Mouse (Mus musculus): Measurements from ENCODE around the gene Rbm34. TPM values are rescaled to one million over a fixed set of nuclear protein-coding genes. Genes with fewer than 3 reads are reported as not detected.
A peak's percentile ranks its signal among the peaks of the same experiment; 100 is the strongest.

The Rbm34 gene
- total RNA-seq, 2 experiments from 2014 or later = 10.3 to 10.4 TPM

DNA sequence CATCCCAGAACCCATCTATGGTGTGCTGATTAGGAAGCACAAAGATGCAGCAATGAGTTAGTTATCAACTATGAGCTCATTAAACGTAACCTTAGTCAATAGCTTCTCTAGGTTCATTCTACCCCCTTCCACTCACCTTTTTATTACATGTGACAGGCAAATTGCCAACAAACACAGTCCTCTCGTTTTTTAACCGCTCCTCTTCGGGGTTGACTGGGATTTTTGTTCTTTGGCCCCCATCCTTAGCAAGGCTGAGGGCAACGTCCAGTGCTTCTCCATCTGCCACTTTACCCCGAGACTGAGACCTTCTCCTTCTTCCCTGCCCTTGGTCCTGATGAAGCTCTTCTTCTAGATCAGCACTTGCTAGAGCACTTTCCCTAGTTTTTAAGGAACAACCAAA lies 5.6 kb downstream of the Rbm34 start:
- no peak for DNase-seq (ENCODE audit: low spot score in 2 of 2)

DNA sequence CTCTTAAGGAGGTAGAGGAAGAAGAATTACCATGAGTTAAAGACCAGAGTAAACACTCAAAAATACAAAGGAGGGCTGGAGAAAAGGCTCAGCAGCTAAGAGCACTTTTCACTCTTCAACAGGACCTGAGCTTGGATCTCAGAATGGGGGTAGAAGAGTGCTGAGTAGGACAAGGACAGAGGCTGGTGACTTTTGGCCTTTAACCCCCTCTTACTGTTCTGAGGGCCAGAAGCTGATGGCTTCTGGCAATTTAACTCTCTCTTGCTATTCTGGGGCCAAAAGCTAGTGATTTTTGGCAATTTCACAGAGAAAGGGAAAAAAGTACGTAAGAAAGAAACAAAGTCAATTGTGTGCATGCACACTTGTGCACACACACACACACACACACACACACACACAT lies 8.0 kb downstream of the Rbm34 start:
- DNase-seq (ENCODE audit: low spot score in 2 of 2) = no peak

DNA sequence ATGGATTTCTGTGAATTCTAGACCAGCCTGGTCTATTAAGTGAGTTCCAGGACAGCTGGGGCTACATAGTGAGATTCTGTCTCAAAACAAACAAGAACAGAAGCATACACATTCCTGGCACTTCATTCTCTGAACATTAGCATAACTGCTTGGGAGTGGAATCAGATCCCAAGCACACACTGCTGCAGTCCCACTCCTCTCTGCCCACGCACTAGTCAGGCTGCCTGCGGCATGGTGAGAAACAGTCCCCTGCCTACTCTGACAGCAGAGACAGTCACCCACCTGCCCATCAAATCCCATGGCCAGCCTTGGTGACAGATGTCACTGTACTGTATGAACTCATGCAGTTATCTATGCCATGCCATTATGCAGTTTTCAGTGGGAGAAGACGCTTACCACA lies 9.4 kb downstream of the Rbm34 start:
- no peak for DNase-seq (ENCODE audit: low spot score in 2 of 2)

DNA sequence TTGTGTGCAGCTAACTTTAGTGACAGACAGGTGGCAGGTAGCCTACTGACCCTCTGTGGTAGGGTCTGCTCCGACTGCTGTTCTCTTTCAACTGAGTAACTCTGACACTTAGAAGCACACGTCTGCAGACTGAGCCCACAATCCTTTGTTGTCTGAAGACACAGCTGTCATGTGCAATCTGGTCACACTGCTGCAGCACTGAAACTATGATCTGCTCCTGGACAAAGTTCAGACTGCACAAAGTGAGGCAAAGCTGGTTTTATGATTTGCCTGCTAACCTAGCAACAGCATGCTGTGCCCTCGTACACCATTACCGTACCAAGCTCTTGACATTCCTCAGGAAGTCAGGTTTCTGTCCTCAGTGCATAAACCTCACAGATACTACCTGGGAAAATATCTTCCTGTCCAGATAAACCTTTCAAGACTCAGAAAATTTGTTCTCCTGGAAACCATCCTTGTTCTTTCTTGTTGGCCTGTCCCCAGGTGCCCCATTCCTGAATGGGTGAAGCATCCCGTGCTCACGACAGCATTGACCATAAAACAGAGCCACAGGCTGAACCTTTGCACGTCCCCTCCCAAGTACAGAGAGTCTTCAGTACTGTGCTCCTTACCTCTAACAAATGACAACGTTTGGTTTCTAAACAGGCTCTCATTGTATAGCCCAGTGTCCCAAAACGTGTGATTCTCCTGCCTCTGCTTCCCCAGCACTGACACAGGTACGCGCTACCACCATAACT lies 18.8 kb downstream of the Rbm34 start:
- no peak for DNase-seq (ENCODE audit: low spot score in 2 of 2)

DNA sequence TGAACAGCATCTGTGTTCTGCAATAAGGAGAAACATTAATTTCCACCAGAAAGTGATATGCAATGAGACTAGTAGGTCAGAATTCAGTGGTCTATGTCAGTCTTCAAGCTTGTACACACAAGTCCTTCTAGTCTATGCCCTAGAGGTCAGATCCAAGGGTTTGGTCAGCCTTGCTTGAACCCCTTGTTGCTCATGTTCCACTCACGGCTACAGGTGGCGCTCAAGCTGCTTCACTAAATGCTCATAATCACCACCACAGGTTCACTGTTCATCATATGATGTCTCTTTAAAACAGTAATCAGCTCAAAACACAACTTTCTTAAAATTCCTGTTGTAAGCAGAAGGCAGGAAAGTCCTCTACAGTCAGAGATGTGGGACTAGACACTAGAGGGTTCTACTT lies 21.3 kb downstream of the Rbm34 start:
- no peak for DNase-seq (ENCODE audit: low spot score in 2 of 2)

DNA sequence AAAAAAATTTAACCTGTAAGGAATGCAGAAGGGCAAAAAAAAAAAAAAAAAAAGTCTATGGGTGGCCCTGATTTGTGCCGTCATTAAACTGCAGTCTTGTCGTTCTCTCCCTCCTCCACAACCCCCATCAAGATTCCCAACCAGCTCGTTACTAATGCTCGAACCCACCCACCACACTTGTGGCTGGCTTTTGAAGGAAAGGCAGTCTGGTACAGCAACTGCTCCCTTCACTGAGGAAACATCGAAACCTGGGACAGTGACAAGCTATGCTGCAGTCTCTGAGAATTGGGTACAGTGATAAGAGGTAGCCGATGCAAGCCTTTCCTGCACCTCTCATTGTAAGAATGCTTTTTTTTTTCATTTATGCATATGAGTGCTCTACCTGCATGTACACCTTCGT lies 24.4 kb downstream of the Rbm34 start:
- no peak for DNase-seq (ENCODE audit: low spot score in 2 of 2)

DNA sequence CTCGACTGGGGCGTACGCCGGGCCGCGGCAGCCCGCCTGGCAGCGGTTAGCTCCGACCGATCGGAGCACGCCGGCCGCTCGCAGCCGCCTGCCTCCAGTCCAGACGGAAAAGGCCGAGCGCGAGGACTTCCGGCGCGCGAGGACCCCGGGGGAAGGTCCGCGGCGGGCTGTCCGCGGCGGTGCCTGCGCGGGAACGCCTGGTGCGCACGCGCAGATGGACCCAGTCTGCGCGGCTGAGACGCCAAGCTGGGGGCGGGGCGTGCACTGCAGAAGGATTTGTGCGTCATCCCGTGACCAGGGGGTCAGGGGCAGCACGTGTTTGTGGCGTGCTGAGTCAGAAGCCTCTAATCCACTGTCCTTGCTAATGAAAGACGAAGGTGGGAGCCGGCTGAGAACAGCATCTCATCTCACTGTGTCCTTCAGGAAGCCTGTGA lies 25.1 kb downstream of the Rbm34 start, which contains the start of gene Tomm20:
Tomm20 (minus strand) TSS at position 115 of the 434 bp plus-strand sequence.
- DNase-seq (ENCODE audit: low spot score in 2 of 2) = peak; percentile 95 to 96

DNA sequence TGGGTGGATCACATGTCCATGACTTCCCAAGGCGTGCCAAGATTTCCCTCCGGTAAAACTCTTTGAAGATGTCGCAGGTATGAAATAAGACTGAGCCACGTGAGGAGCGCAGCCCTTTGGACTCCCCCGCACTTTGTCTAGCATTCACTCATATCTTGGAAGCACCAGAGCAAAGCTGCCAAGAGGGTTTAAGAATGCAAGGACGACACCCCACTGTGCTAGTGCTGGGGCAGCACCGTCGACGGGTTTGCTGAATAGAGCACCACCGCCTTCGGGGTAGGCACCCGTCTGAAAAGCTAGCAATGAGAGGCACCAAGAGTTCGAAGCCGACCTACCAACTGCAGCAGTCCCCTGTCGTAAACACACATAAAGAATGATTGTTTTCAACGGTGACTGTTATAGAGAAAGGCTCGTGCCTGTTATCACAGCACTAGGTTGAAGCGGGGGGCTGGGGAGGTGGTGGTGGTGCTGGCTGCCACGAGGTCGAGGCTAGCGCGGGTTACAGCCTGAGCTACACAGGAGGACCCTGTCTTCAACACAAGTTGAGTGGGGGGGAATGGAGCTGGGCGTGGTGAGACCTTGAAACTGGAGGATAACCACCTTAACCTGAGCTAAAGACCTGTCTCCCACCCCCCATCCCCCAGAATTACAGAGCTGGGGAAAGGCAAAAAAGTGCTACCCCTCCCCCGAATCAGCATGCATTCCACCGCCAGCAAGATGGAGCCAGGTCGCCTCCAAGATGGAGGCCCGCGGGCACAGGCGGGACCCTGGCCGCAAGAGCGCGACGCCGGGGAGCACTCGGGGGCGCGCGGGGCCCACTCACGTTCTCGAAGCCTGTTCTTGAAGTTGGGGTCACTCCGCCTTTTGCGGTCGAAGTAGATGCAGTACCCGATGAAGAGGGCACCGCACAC lies 25.8 kb downstream of the Rbm34 start:
- DNase-seq (ENCODE audit: low spot score in 2 of 2) = peak in 1 of 2 experiments; percentile 62

DNA sequence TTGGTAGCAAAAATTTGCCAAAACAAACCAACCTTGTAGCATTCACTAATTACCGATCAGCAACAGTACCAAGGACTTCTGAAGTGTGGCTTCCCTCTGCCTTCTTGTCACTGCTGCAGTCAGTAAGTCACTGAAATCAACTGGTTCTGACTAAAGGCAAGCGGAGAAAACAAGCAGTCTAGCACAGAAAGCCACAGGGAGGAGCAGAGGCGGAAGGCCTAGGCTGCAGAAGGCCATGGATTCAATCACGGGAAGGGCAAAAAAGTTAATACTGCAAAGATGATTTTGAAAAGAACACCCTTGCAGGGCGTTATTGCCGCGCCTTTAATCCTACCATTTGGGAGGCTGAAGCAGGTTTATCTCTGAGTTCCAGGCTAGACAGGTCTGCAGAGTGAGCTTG lies 27.3 kb downstream of the Rbm34 start:
- no peak for DNase-seq (ENCODE audit: low spot score in 2 of 2)

DNA sequence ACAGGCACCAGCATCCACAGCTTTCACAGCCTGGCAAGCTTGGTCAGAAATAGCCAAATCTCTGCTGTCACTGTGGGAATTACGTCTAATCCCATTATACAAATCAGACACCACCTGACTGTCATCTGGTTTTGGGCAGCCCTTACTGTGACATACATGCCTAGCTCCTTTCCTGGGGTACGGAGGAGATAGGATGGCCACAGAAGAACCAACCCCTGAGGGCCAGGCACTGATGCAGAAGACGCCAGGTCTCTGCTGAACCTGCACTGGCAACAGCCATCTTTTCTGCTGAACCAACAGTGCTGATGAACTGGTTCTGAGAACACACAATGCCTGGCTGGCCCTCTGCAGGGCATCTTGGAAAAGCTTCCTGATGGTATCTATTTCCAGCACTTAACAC lies 33.5 kb downstream of the Rbm34 start:
- no peak for DNase-seq (ENCODE audit: low spot score in 2 of 2)

DNA sequence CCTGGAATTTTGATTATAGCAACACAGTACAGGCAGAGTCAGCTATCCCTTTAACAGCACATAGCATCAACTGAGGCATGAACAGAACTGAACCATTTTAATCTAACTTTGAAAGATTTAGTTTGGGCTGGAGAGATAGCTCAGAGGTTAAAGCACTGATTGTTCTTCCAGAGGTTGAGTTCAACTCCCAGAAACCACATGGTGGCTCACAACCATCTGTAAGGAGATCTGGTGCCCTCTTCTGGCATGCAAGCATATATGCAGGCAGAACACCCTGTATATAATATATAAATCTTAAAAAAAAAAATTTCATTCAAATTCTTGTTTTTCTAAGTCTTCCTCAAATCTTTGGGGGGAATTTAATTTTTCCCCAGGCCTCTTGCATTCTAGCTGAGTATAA lies 34.9 kb downstream of the Rbm34 start:
- no peak for DNase-seq (ENCODE audit: low spot score in 2 of 2)

DNA sequence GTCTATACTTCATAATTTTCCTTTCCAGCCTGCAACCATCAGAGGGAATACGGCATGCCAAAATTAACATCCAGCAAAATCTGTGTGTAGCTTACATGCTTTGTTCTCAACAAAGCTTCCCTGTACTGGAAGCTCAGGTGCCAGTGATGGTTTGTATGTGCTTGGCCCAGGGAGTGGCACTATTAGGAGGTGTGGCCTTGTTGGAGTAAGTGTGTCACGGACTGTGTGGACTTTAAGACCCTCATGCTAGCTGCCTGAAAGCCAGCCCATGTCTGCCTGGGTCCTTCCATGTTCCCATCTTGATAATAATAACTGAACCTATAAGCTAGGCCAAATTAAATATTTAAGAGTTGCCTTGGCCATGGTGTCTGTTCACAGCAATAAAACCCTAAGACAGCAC lies 35.5 kb downstream of the Rbm34 start:
- DNase-seq (ENCODE audit: low spot score in 2 of 2) = no peak

DNA sequence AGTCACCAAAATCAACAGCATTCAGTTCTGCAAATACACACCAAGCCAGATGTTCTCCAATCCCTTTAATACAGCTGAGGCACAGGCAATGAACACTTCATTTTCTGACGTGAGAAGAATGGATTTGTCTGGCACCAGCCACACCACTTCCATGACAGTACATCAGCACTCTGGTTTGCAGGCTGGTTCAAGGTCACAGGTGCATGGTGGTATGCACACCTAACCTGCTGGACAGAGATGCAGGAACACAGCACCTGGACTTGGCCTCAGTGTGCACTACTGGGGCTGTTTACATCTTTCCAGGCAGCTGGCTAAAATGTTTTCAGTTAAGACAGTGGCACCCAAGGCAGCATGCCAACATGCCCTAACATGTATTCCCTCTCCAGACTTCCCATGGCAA lies 38.2 kb downstream of the Rbm34 start:
- DNase-seq (ENCODE audit: low spot score in 2 of 2) = no peak

DNA sequence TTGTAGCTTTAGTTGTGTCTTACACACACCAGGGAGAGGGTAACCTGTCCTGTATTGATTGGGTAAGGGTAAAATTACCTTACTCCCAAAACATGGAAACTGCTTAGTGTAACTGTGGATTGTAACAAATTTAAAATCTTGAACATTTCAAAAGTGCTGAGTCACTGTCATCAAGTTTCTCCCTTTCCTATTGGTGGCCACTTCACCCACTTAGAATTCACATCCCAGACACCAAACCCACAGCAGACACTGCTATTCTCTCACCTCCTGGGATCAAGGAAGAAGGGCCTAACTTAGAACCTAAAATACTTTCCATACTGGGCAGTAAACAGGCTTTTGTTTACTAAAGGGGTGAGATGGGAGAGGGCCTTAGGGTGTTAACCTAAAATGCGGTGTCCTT lies 38.6 kb downstream of the Rbm34 start:
- DNase-seq (ENCODE audit: low spot score in 2 of 2) = no peak

DNA sequence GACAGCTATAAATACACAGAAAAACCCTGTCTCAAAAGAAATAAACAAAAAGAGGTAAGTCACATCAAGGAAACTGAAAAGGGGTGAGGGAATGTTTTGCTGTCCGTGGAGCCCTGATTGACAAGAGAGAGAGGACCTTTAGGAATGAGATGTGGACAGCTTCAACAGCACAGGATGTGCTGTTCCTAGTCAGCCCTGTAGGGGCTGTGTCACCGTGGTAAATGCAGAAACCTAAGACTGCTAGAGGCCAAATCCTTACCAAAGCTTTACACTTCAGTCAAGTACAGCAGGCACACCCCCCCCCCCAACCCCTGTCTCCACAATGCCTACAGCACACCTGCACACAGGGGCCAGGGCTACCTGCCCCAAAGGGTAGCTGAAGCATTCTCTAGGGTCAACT lies 39.2 kb downstream of the Rbm34 start:
- DNase-seq (ENCODE audit: low spot score in 2 of 2) = no peak

DNA sequence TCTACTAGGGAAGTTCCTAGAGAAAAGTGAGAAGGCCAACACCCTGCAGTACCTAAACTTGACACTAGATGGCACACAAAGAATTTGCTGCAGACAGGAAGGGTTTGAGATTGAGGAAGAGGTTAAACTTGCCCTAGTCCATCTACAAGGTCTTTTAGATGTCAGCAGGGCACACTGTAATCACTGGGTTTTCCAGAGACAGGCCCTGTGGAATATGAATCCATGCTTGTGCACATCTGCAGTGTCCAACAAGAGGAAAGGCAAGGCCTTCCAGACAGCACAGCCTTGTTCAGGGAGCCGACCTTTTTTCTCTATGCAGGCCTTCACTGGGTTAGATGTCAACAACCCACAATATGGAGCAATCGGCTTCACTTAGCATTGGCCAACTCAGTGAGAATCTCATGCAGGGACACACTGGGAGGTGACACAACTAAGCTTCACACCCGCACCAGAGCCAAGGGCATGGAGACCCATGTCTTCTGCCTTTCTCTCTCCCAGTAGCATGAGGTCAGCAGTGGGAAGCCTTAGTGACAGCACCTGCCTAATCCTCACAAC lies 41.2 kb downstream of the Rbm34 start:
- peak in 1 of 2 experiments; percentile 58 for DNase-seq (ENCODE audit: low spot score in 2 of 2)

DNA sequence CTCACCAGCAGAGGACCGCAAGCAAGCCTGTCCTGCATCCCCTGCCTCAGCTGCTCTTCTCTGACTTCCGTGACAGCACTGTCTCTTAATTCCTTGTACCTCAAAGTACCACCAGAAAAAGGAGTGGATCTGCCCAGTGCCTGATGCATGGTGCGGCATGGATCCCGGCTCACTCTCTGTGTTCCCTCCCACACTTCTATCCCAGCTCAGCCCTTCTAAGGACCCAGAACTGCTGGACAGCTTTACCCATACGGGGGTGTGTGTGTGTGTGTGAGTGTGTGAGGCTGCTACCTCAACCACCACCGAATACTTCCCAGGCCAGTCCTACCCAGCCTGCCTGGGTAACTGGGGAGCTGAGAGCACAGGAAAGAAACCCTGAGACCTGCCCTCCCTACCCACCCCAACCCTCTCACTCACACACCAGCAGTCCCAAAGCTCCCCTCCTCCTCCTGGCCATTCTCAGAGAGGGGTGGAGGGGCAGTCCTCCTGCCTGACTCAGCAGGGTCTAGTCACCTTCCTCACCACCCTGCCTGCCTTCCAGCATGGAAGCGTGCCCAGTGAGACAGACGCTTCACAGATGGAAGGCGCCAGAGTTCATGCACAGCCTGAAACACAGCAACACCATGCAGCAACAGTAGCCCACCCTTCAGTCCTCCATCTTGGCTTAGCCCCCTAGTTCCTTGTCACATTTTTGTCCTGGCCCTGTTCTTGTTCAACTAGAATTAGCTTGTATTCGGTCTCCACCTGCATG lies 41.9 kb downstream of the Rbm34 start:
- DNase-seq (ENCODE audit: low spot score in 2 of 2) = no peak

DNA sequence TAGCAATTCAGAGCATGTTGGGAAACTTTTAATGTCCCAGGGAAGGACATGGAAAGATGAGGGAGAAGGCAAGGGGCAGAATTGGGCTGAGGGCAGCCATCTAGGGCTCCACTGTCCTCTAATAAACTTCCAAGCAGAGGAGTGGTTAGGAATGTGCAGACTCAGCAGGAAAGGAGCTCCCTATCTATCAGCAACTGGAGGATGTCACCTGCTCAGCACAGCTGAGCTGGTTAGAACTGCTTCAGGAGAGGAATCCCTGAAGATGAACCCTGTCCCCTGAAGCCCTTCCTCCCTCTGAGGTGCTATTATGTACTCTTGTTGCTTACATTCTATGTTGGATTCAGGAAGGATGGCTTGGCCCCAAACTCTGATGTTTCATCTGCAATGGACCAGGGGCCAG lies 42.8 kb downstream of the Rbm34 start:
- no peak for DNase-seq (ENCODE audit: low spot score in 2 of 2)

DNA sequence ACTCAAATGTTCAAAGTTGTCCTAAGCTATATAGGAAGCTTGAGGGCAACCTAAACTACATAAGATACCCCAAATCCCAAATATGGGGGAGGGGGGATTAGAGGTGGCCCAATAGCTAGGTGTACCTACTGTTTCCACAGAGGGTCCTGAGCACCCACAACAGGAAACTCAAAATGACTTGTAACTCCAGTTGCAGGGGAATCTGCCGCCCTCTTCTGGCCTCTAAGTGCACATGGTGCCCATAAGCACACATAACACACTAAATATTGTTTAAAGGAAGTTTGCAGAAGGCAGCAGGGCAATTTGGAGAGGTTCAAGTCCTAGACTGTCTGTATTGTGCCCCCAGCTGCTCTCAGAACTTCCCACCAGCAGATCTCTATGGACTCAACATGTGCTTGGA lies 43.8 kb downstream of the Rbm34 start:
- DNase-seq (ENCODE audit: low spot score in 2 of 2) = no peak

DNA sequence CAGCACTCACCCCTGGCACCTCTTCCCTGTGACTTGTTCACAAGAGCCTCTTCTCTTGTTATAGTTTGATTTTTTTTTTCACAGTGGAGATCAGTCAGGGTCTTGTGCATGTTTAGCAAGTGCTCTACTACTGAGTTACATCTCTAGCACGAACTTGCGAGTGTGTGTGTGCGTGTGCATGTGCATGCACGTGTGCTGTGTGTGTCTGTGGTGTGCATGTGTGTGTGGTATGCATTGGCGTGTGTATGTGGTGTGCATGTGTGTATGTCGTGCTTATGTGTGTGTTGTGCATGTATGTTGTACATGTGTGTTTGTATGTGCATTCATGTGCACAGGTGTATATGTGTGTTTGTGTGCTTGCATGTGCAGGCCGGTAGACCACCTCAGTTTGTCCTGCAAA lies 47.9 kb downstream of the Rbm34 start:
- no peak for DNase-seq (ENCODE audit: low spot score in 2 of 2)

DNA sequence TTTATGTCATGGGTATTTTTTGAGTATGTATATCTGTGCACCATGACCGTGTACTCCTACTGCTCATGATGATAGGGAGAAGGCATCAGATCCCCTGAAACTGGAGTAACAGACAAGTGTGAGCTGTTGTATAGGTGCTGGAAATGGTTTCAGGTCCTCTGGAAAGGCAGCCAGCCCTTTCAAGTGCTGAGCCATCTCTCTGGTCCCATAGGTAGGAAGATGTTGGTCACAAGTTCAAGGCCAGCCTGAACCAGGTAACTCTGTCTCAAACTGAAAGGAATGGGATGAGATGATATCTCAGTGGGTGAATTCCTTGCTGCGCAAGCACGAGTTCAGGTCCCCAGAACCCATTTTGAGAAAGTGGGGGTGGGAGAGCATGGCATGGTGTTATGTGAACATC lies 49.4 kb downstream of the Rbm34 start:
- DNase-seq (ENCODE audit: low spot score in 2 of 2) = no peak
